Comparison of ENCODE assay signal across 25 mouse cellular contexts in the genomic region with DNA sequence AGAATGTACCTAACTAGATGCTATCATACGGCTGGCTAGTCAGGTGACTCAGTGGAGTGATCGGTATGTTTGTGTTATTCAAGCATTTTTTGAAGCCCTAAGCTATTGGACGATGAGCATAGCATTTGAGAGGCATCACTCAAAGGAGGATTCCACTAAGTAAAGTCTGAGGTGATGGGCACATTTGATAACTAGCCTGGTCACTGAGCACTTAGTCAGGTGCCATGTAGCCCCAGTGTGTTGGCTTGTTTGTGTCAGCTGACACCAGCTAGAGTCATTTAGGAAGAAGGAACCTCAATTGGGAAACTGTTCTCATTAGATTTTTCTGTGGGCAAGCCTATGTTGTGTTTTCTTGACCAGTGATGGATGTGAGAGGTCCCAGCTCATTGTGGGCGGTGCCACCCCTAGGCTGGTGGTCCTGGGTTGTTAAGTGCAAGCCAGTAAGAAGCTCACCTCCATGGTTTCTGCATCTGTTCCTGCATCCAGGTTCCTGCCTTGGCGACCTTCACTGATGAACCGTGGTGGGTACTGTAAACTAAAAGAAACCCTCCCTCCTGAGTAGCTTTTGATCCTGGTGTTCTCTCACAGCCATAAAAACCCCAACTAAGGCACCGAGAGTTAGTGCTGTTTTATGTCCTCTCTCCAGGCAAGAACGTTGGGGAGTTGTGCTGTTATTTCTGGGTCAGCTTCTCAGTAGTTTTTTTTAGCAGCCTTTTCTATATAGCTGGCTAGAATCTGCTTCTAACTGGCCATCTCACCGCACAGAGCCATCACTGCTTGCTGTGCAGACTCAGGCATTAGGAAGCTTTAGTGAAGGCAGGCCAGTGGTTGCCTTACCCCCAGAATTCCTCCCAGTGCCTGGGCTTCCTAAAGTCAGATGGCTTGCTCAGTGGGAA. TPM values are rescaled to one million over a fixed set of nuclear protein-coding genes. Genes with fewer than 3 reads are reported as not detected.
A peak's percentile ranks its signal among the peaks of the same experiment; 100 is the strongest.
DNase-seq lines count a peak whose midpoint lies in the region; ATAC-seq and TF ChIP-seq lines count a peak whose summit lies in the region.
"Had no signal": no experiment of that assay in that cellular context is flagged by ENCODE, and none has a peak within 500 bp of the region (broad histone marks: within the 10 kb centered on the region; RNA-seq: fewer than 3 reads in every experiment).

No protein-coding gene starts in this region.

- WGBS in heart, embryonic 12.5 days, result 68% methylated on average over 9 of the region's 9 CpGs
- 37% methylated on average over 9 of the region's 9 CpGs for WGBS in kidney, embryonic 15.5 days
- whole genome bisulfite sequencing in kidney, adult 2 months, result 56% methylated on average over 9 of the region's 9 CpGs
- WGBS in forebrain, embryonic 16.5 days, result 89% methylated on average over 9 of the region's 9 CpGs

- TF ChIP-seq CTCF in kidney, adult 2 months (conservative IDR thresholded peaks at IDR 0.05; ENCODE audit: insufficient read depth, insufficient read length, low read depth, low read length), result no peak
- TF ChIP-seq CTCF in G1E (IDR thresholded peaks at IDR 0.05; ENCODE audit: low read depth, low read length), result 0 out of 2 replicates have a peak, but pooled peaks have one; percentile 14

- no peak overlapping the region for H3K4me2 ChIP-seq in heart, embryonic 12.5 days
- no peak overlapping the region for H3K4me2 ChIP-seq in kidney, embryonic 15.5 days
- no peak overlapping the region for H3K4me2 ChIP-seq in forebrain, embryonic 16.5 days (ENCODE audit: low read length)
- H3K4me2 ChIP-seq: embryonic facial prominence, embryonic 15.5 days; hindbrain, embryonic 12.5 days; neural tube, embryonic 12.5 days had no signal

- H3K9ac ChIP-seq in heart, embryonic 12.5 days, result no peak overlapping the region
- H3K9ac ChIP-seq in kidney, embryonic 15.5 days, result no peak overlapping the region
- no peak overlapping the region for H3K9ac ChIP-seq in forebrain, embryonic 16.5 days (replicated peaks; ENCODE audit: low read depth, low read length)
- H3K9ac ChIP-seq: embryonic facial prominence, embryonic 15.5 days; forebrain, postnatal 0 days; hindbrain, embryonic 12.5 days; liver, postnatal 0 days; neural tube, embryonic 12.5 days had no signal

- no peak for ATAC-seq in heart, embryonic 12.5 days (ENCODE audit: insufficient number of reproducible peaks, low FRiP score)
- peak; percentile 84 for ATAC-seq in kidney, embryonic 15.5 days (replicated peaks; ENCODE audit: low FRiP score)
- no peak for ATAC-seq in G1E (ENCODE audit: extremely low read depth, insufficient number of reproducible peaks, low FRiP score, poor library complexity, severe bottlenecking)
- no peak for ATAC-seq in forebrain, embryonic 16.5 days
- ATAC-seq: forebrain, postnatal 0 days; inflammation-experienced regulatory T-cells, adult 6 months; liver, postnatal 0 days had no signal

- no peak for TF ChIP-seq POLR2A in kidney, adult 2 months (IDR thresholded peaks at IDR 0.05; ENCODE audit: low read depth, low read length)

- no peak for DNase-seq in heart, adult 9 months (ENCODE audit: low spot score in 2 of 2)
- DNase-seq in kidney, adult 2 months, result no peak
- DNase-seq in A20 (ENCODE audit: low read depth, low spot score) (peak; percentile 19), G1E (ENCODE audit: low spot score) (no peak)
- DNase-seq: adrenal gland, adult 8-10 months; cerebellum, postnatal 25 days; forebrain, postnatal 0 days; gastrocnemius, postnatal 10 days; heart, adult 11 months; kidney, postnatal 10 days; layer of hippocampus, postnatal 36 days; liver, postnatal 0 days; lung, postnatal 14 days; right cerebral cortex, adult 18-20 months; thymus, postnatal 14 days had no signal

- H3K36me3 ChIP-seq in heart, embryonic 12.5 days, result 0 out of 2 replicates have a peak, but pooled peaks cover 4% of the 10 kb centered on the region
- H3K36me3 ChIP-seq in kidney, embryonic 15.5 days, result no peaks in the 10 kb centered on the region
- no peaks in the 10 kb centered on the region for H3K36me3 ChIP-seq in kidney, adult 2 months (ENCODE audit: control insufficient read depth, insufficient read depth, low read length)
- H3K36me3 ChIP-seq in G1E (replicated peaks), result peaks cover 69% of the 10 kb centered on the region
- H3K36me3 ChIP-seq in forebrain, embryonic 16.5 days (ENCODE audit: control insufficient read depth, insufficient read depth), result no peaks in the 10 kb centered on the region
- H3K36me3 ChIP-seq: embryonic facial prominence, embryonic 15.5 days; hindbrain, embryonic 12.5 days; neural tube, embryonic 12.5 days had no signal

- no peaks in the 10 kb centered on the region for H3K27me3 ChIP-seq in heart, embryonic 12.5 days (replicated peaks)
- H3K27me3 ChIP-seq in kidney, embryonic 15.5 days, result no peaks in the 10 kb centered on the region
- H3K27me3 ChIP-seq in kidney, adult 2 months (replicated peaks; ENCODE audit: control insufficient read depth, insufficient read depth, low read length), result no peaks in the 10 kb centered on the region
- H3K27me3 ChIP-seq in G1E (ENCODE audit: insufficient read depth, low read length), result no peaks in the 10 kb centered on the region
- no peaks in the 10 kb centered on the region for H3K27me3 ChIP-seq in forebrain, embryonic 16.5 days (replicated peaks; ENCODE audit: control insufficient read depth, insufficient read depth, low read length)
- H3K27me3 ChIP-seq: embryonic facial prominence, embryonic 15.5 days; hindbrain, embryonic 12.5 days; neural tube, embryonic 12.5 days; Patski had no signal

- H3K27ac ChIP-seq in heart, embryonic 12.5 days (ENCODE audit: poor library complexity, severe bottlenecking), result peak overlapping the region; percentile 7; the same call in 1 of the 2 replicates
- 0 out of 2 replicates have a peak overlapping the region, but pooled peaks have one; percentile 3 for H3K27ac ChIP-seq in kidney, embryonic 15.5 days
- H3K27ac ChIP-seq in kidney, adult 2 months (ENCODE audit: insufficient read depth, low read depth, low read length), result no peak overlapping the region
- H3K27ac ChIP-seq in forebrain, embryonic 16.5 days (ENCODE audit: low read length), result no peak overlapping the region
- H3K27ac ChIP-seq: embryonic facial prominence, embryonic 15.5 days; hindbrain, embryonic 12.5 days; layer of hippocampus, adult 2 months; neural tube, embryonic 12.5 days; stomach, postnatal 0 days had no signal

- H3K4me1 ChIP-seq in heart, embryonic 12.5 days (replicated peaks), result peaks cover 84% of the 10 kb centered on the region
- H3K4me1 ChIP-seq in kidney, embryonic 15.5 days, result peaks cover 41% of the 10 kb centered on the region
- peaks cover 6% of the 10 kb centered on the region for H3K4me1 ChIP-seq in kidney, adult 2 months (ENCODE audit: control insufficient read depth, insufficient read depth, low read length)
- H3K4me1 ChIP-seq in G1E (ENCODE audit: insufficient read depth, low read depth, low read length), result peaks cover 37% of the 10 kb centered on the region
- no peaks in the 10 kb centered on the region for H3K4me1 ChIP-seq in forebrain, embryonic 16.5 days (replicated peaks; ENCODE audit: control insufficient read depth, insufficient read depth, low read length)

- no peak overlapping the region for H3K4me3 ChIP-seq in heart, embryonic 12.5 days
- no peak overlapping the region for H3K4me3 ChIP-seq in kidney, embryonic 15.5 days (replicated peaks)
- H3K4me3 ChIP-seq in kidney, adult 2 months (ENCODE audit: insufficient read depth, low read depth, low read length), result no peak overlapping the region
- H3K4me3 ChIP-seq in G1E (ENCODE audit: low read depth, low read length), result no peak overlapping the region
- H3K4me3 ChIP-seq in forebrain, embryonic 16.5 days (replicated peaks; ENCODE audit: low read length), result no peak overlapping the region
- H3K4me3 ChIP-seq: embryonic facial prominence, embryonic 15.5 days; hindbrain, embryonic 12.5 days; layer of hippocampus, adult 2 months; neural tube, embryonic 12.5 days had no signal

- no peaks in the 10 kb centered on the region for H3K9me3 ChIP-seq in heart, embryonic 12.5 days (replicated peaks)
- H3K9me3 ChIP-seq in kidney, embryonic 15.5 days (replicated peaks), result no peaks in the 10 kb centered on the region
- H3K9me3 ChIP-seq in G1E (replicated peaks), result no peaks in the 10 kb centered on the region
- no peaks in the 10 kb centered on the region for H3K9me3 ChIP-seq in forebrain, embryonic 16.5 days (ENCODE audit: control insufficient read depth, low read length)
- H3K9me3 ChIP-seq: embryonic facial prominence, embryonic 15.5 days; hindbrain, embryonic 12.5 days; neural tube, embryonic 12.5 days had no signal

RNA-seq across cellular contexts. Expression of gene Daam1, which starts 36.7 kb away (rescaled TPM):
- 23.1 and 23.3 TPM in 2 replicates for polyA plus RNA-seq in heart, embryonic 12.5 days (2016; fragmentation: Nextera tagmentation; extraction: Ambion mirVana)
- 9.0 and 9.4 TPM in 2 replicates for polyA plus RNA-seq in kidney, embryonic 15.5 days (2015; fragmentation: Nextera tagmentation; extraction: Ambion mirVana)
- 4.7 and 5.2 TPM in 2 replicates for polyA plus RNA-seq in kidney, adult 2 months (2012; rRNA removed)
- total RNA-seq in G1E (2014; fragmentation: Nextera tagmentation) (63.2 and 69.8 TPM in 2 replicates), G1E (2017) (49.7 and 57.3 TPM in 2 replicates)
- polyA plus RNA-seq in G1E (2012), result 19.8 and 22.5 TPM in 2 replicates
- polyA plus RNA-seq in forebrain, embryonic 16.5 days (2015; fragmentation: Nextera tagmentation; extraction: Ambion mirVana), result 28.1 and 29.7 TPM in 2 replicates

Comparison
In these comparisons a context has a peak if more than half of its experiments do, and no peak if none do; other contexts are left out.
1. H3K27ac ChIP-seq: peak in heart, embryonic 12.5 days (single experiment) and kidney, embryonic 15.5 days (single experiment); none in kidney, adult 2 months (single experiment) and forebrain, embryonic 16.5 days (single experiment).